Mouse (Mus musculus) splenic B cell, adult 2 months (primary cell): ENCODE data around the gene Map4.
"Not testable (repeated sequence)": the region's sequence is repeated elsewhere in the genome, so short reads cannot be mapped to it uniquely, and the experiment has no call there.

Experiments used
- DNase-seq: peaks from one replicate; pipeline ENCODE4 v3.0.0-alpha.2; 2011; ENCODE audit warnings: low read depth, low spot score
- H3K27me3 ChIP-seq: 2 replicates; pipeline ENCODE4 v1.6.1; 2012; ENCODE audit warnings: mild to moderate bottlenecking, low read length, moderate library complexity, mixed read lengths; ENCODE audit not compliant: control insufficient read depth, poor library complexity, insufficient read depth, severe bottlenecking
- H3K36me3 ChIP-seq: 2 replicates; pipeline ENCODE4 v1.6.1; 2012; ENCODE audit warnings: mild to moderate bottlenecking, low read length, moderate library complexity, mixed read lengths; ENCODE audit not compliant: control insufficient read depth, poor library complexity, insufficient read depth, severe bottlenecking

The Map4 gene

GRCm38 (mm10) chr9:110084201-110084964 lies 153.1 kb downstream of the Map4 start:
- Histone ChIP-seq H3K27me3 (no peaks in the 10 kb centered on the region), H3K36me3 (peaks cover 14% of the 10 kb centered on the region)
- no peak for DNase-seq

- H3K27me3 ChIP-seq, result no peaks in the 10 kb centered on the region
- peaks cover 16% of the 10 kb centered on the region for H3K36me3 ChIP-seq
- DNase-seq, result no peak
Measured at GRCm38 (mm10) chr9:110085693-110086092, 154.4 kb downstream of the Map4 start.

- no peak for DNase-seq
- no peaks in the 10 kb centered on the region for H3K27me3 ChIP-seq
Measured at GRCm38 (mm10) chr9:110093303-110093702, 162.0 kb downstream of the Map4 start.

GRCm38 (mm10) chr9:110094761-110095160 lies 163.5 kb downstream of the Map4 start:
- H3K27me3 ChIP-seq, result no peaks in the 10 kb centered on the region
- peaks cover 15% of the 10 kb centered on the region; the same call in 1 of the 2 replicates for H3K36me3 ChIP-seq
- no peak for DNase-seq

More at GRCm38 (mm10) chr9:110093303-110093702, 162.0 kb downstream of the Map4 start:
- peaks cover 19% of the 10 kb centered on the region; the same call in 1 of the 2 replicates for H3K36me3 ChIP-seq

GRCm38 (mm10) chr9:110097791-110098190 lies 166.5 kb downstream of the Map4 start:
- no peaks in the 10 kb centered on the region for H3K27me3 ChIP-seq
- peaks cover 9% of the 10 kb centered on the region; the same call in 1 of the 2 replicates for H3K36me3 ChIP-seq
- no peak for DNase-seq

GRCm38 (mm10) chr9:110100627-110101600 lies 169.7 kb downstream of the Map4 start:
- H3K36me3 ChIP-seq, result peaks cover 4% of the 10 kb centered on the region; the same call in 1 of the 2 replicates
- H3K27me3 ChIP-seq, result no peaks in the 10 kb centered on the region
- peak; percentile 92 for DNase-seq

GRCm38 (mm10) chr9:110116353-110116976 lies 185.2 kb downstream of the Map4 start:
- no peaks in the 10 kb centered on the region for H3K27me3 ChIP-seq
- peak; percentile 5 for DNase-seq
- no peaks in the 10 kb centered on the region; the same call in none of the 2 replicates for H3K36me3 ChIP-seq

GRCm38 (mm10) chr9:110116977-110117778 lies 185.9 kb downstream of the Map4 start, which contains the start of gene Smarcc1:
Gene Smarcc1 (plus strand): TSS chr9:110117708.
- Histone ChIP-seq H3K36me3 (no peaks in the 10 kb centered on the region; the same call in 1 of the 2 replicates), H3K27me3 (no peaks in the 10 kb centered on the region)
- DNase-seq, result peak; percentile 86

GRCm38 (mm10) chr9:110117779-110118139 lies 186.5 kb downstream of the Map4 start, which contains the start of gene Dhx30:
Gene Dhx30 (minus strand): TSS chr9:110117830.
- Histone ChIP-seq H3K27me3 (no peaks in the 10 kb centered on the region), H3K36me3 (no peaks in the 10 kb centered on the region; the same call in 1 of the 2 replicates)
- DNase-seq, result no peak

GRCm38 (mm10) chr9:110118249-110118648 lies 187.0 kb downstream of the Map4 start:
- H3K36me3 ChIP-seq, result no peaks in the 10 kb centered on the region
- peak; percentile 26 for DNase-seq
- no peaks in the 10 kb centered on the region for H3K27me3 ChIP-seq

GRCm38 (mm10) chr9:110121424-110121823 lies 190.2 kb downstream of the Map4 start:
- no peak for DNase-seq
- no peaks in the 10 kb centered on the region for H3K27me3 ChIP-seq
- no peaks in the 10 kb centered on the region for H3K36me3 ChIP-seq

- Histone ChIP-seq H3K36me3 (no peaks in the 10 kb centered on the region), H3K27me3 (no peaks in the 10 kb centered on the region)
- peak; percentile 6 for DNase-seq
Measured at GRCm38 (mm10) chr9:110123322-110123721, 192.1 kb downstream of the Map4 start.

GRCm38 (mm10) chr9:110124008-110124540 lies 192.8 kb downstream of the Map4 start:
- not testable (repeated sequence) for H3K27me3 ChIP-seq, H3K36me3 ChIP-seq, DNase-seq
